Mouse (Mus musculus): Measurements from ENCODE around the gene Clec16a. TPM values are rescaled to one million over a fixed set of nuclear protein-coding genes. Genes with fewer than 3 reads are reported as not detected.

Clec16a gene
- polyA plus RNA-seq, 1 experiment from 2014 or later = 71.6 TPM

GRCm38 (mm10) chr16:10569809-10570395 is 24.8 kb downstream of the Clec16a start:
- Histone ChIP-seq H3K4me2 (no peak overlapping the region), H3K27ac (no peak overlapping the region), H3K27me3 (no peaks in the 10 kb centered on the region), H3K9ac (no peak overlapping the region), H3K4me3 (no peak overlapping the region), H3K36me3 (peaks cover 78% of the 10 kb centered on the region), H3K9me3 (no peaks in the 10 kb centered on the region), H3K4me1 (replicated peaks) (peaks cover 5% of the 10 kb centered on the region; the same call in 1 of the 2 replicates)
- ATAC-seq (ENCODE audit: low FRiP score) = no peak
- 88% methylated on average over 5 of the region's 5 CpGs for WGBS

- WGBS = 81% methylated on average over 1 of the region's 1 CpGs
- no peak overlapping the region for H3K27ac ChIP-seq
- H3K4me3 ChIP-seq = no peak overlapping the region
- no peaks in the 10 kb centered on the region for H3K27me3 ChIP-seq
- peaks cover 4% of the 10 kb centered on the region; the same call in 1 of the 2 replicates for H3K4me1 ChIP-seq (replicated peaks)
- H3K9ac ChIP-seq = no peak overlapping the region
- no peaks in the 10 kb centered on the region for H3K9me3 ChIP-seq
- H3K4me2 ChIP-seq = no peak overlapping the region
- no peak for ATAC-seq (ENCODE audit: low FRiP score)
- H3K36me3 ChIP-seq = peaks cover 83% of the 10 kb centered on the region
Measured at GRCm38 (mm10) chr16:10570708-10571107, 25.6 kb downstream of the Clec16a start.

- no peaks in the 10 kb centered on the region for H3K9me3 ChIP-seq
- no peak for ATAC-seq (ENCODE audit: low FRiP score)
- no peak overlapping the region for H3K27ac ChIP-seq
- peaks cover 87% of the 10 kb centered on the region for H3K36me3 ChIP-seq
- no peaks in the 10 kb centered on the region for H3K27me3 ChIP-seq
- no peak overlapping the region for H3K9ac ChIP-seq
- H3K4me2 ChIP-seq = no peak overlapping the region
- H3K4me3 ChIP-seq = no peak overlapping the region
- no peaks in the 10 kb centered on the region for H3K4me1 ChIP-seq (replicated peaks)
- 53% methylated on average over 2 of the region's 2 CpGs for WGBS
Measured at GRCm38 (mm10) chr16:10571820-10572219, 26.7 kb downstream of the Clec16a start.

GRCm38 (mm10) chr16:10574936-10575335 is 29.8 kb downstream of the Clec16a start:
- ATAC-seq (ENCODE audit: low FRiP score) = no peak
- no peak overlapping the region for H3K4me2 ChIP-seq
- H3K27ac ChIP-seq = no peak overlapping the region
- no peaks in the 10 kb centered on the region for H3K9me3 ChIP-seq
- WGBS = 83% methylated on average over 2 of the region's 2 CpGs
- H3K27me3 ChIP-seq = no peaks in the 10 kb centered on the region
- peaks cover 95% of the 10 kb centered on the region for H3K36me3 ChIP-seq
- no peaks in the 10 kb centered on the region for H3K4me1 ChIP-seq (replicated peaks)
- H3K9ac ChIP-seq = no peak overlapping the region
- no peak overlapping the region for H3K4me3 ChIP-seq

DNA sequence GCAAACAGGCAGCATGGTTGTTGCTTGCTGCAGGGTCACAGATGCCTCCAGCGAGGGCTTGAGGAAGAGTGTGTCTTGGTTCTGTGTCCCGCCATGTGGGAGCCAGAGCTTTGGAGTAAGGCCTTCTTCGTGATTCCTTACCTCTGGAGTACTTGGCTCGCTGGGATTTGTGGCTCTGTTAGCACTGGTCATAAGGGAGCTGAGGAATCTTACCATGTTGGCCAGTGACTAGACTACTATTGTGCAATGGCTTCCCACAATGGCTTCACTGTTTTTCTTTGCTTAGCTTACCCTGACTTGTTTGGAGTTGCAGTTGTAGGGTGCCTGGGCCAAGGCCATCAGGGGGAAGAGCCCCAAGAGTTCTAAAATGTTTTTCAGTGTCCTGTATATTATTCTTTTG is 30.8 kb downstream of the Clec16a start:
- Histone ChIP-seq H3K9me3 (no peaks in the 10 kb centered on the region), H3K4me2 (no peak overlapping the region), H3K9ac (no peak overlapping the region), H3K4me3 (no peak overlapping the region), H3K27me3 (no peaks in the 10 kb centered on the region), H3K4me1 (replicated peaks) (no peaks in the 10 kb centered on the region), H3K27ac (no peak overlapping the region), H3K36me3 (peaks cover 95% of the 10 kb centered on the region)
- WGBS = 92% methylated on average over 4 of the region's 4 CpGs
- no peak for ATAC-seq (ENCODE audit: low FRiP score)

DNA sequence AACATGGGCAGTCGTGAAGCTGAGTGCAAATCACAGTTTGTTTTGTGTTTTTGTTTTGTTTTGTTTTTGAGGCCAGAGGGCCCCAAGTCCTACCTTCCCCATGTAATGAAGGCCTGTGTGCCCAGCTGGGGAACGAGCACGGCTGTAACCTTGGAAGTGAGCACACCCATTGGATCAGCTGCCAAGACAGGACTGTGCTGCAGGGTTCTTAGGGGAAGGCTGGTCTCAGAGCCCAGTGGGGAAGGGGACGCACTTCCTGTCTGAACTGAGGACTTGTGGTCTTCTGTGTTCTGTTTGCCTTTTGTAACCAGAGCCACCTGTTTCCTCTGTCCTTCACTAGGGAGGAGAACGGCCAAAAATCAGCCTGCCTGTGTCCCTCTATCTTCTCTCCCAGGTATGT is 32.4 kb downstream of the Clec16a start:
- no peaks in the 10 kb centered on the region for H3K4me1 ChIP-seq (replicated peaks)
- 84% methylated on average over 5 of the region's 5 CpGs for WGBS
- H3K27ac ChIP-seq = no peak overlapping the region
- no peak for ATAC-seq (ENCODE audit: low FRiP score)
- no peaks in the 10 kb centered on the region for H3K27me3 ChIP-seq
- 0 out of 2 replicates have a peak overlapping the region, but pooled peaks have one; percentile 0 for H3K9ac ChIP-seq
- H3K9me3 ChIP-seq = no peaks in the 10 kb centered on the region
- no peak overlapping the region for H3K4me2 ChIP-seq
- H3K4me3 ChIP-seq = no peak overlapping the region
- peaks cover 96% of the 10 kb centered on the region for H3K36me3 ChIP-seq

DNA sequence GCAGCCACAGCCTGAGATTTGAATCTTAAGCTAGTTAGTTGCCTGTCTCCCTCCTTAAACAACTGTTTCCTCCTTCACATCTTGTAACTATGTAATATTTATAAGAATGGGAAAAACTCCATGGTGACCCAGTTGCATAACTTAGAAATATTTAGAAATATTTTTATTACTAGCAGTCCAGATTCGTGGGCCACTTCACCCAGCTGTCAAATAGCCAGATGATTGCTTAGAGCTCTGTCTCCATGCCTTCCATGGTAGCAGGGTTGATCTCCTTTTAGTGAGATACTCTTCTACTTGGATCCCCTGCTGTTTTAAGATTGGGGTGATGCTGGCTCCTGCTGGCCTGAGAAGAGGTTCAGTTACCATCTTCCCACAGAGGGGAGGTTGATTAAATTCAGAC is 33.2 kb downstream of the Clec16a start:
- Histone ChIP-seq H3K9me3 (no peaks in the 10 kb centered on the region), H3K36me3 (peaks cover 96% of the 10 kb centered on the region), H3K9ac (no peak overlapping the region), H3K4me1 (replicated peaks) (no peaks in the 10 kb centered on the region), H3K27ac (no peak overlapping the region), H3K27me3 (no peaks in the 10 kb centered on the region), H3K4me3 (no peak overlapping the region), H3K4me2 (no peak overlapping the region)
- WGBS = 76% methylated on average over 1 of the region's 1 CpGs
- no peak for ATAC-seq (ENCODE audit: low FRiP score)

- Histone ChIP-seq H3K9ac (no peak overlapping the region), H3K27ac (no peak overlapping the region), H3K4me2 (no peak overlapping the region), H3K27me3 (no peaks in the 10 kb centered on the region), H3K4me1 (replicated peaks) (no peaks in the 10 kb centered on the region), H3K4me3 (no peak overlapping the region), H3K36me3 (peaks cover 93% of the 10 kb centered on the region), H3K9me3 (no peaks in the 10 kb centered on the region)
- WGBS = 88% methylated on average over 2 of the region's 2 CpGs
- no peak for ATAC-seq (ENCODE audit: low FRiP score)
Measured at GRCm38 (mm10) chr16:10581234-10581898, 36.2 kb downstream of the Clec16a start.

DNA sequence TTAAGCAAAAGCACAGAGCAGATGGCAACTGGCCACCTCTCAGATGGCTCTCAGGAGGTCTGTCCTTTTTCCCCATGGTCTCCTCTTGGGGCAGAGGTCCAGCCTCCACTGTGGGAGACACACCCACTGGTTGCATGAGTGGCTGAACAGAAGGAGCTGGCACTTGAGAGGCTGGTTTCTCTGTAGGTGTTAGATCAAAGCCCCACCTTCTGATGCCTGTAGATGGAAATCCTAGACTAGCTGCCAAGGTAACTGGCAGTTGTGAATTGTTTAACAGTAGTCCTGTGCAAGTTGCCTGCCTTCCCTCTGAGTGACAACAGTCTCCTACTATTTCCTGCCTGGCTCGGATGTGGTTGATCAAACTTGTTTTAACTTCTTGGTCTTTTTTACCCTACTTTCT is 40.0 kb downstream of the Clec16a start:
- Histone ChIP-seq H3K4me3 (no peak overlapping the region), H3K36me3 (peaks cover 88% of the 10 kb centered on the region), H3K4me1 (replicated peaks) (no peaks in the 10 kb centered on the region), H3K4me2 (no peak overlapping the region), H3K27ac (no peak overlapping the region), H3K27me3 (no peaks in the 10 kb centered on the region), H3K9me3 (no peaks in the 10 kb centered on the region), H3K9ac (no peak overlapping the region)
- WGBS = 88% methylated on average over 1 of the region's 1 CpGs
- ATAC-seq (ENCODE audit: low FRiP score) = no peak

DNA sequence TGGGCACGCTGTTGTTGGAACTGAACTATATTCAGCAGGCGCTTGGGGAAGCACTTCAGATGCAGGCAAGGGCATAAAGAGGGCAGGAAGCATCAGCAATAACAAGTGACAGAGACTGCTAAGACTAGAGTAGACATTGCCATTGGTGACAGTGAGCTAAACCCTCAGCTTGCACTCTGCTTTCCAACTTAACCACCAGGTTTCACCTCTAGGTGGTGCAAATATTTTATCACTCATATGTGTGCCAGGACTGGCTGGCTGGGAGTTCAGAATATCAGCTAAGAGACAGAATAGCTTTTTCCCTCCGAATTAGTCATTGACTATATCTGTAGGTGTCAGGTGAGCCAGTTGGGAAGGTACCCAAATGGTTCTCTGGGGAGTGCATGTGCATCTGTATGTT is 41.4 kb downstream of the Clec16a start:
- peaks cover 79% of the 10 kb centered on the region for H3K36me3 ChIP-seq
- no peak overlapping the region for H3K4me3 ChIP-seq
- H3K9ac ChIP-seq = no peak overlapping the region
- H3K27me3 ChIP-seq = no peaks in the 10 kb centered on the region
- 91% methylated on average over 3 of the region's 3 CpGs for WGBS
- H3K9me3 ChIP-seq = no peaks in the 10 kb centered on the region
- H3K27ac ChIP-seq = no peak overlapping the region
- H3K4me2 ChIP-seq = no peak overlapping the region
- no peaks in the 10 kb centered on the region for H3K4me1 ChIP-seq (replicated peaks)
- ATAC-seq (ENCODE audit: low FRiP score) = no peak

- Histone ChIP-seq H3K9me3 (no peaks in the 10 kb centered on the region), H3K4me1 (replicated peaks) (peaks cover 12% of the 10 kb centered on the region; the same call in 1 of the 2 replicates), H3K36me3 (peaks cover 51% of the 10 kb centered on the region), H3K9ac (no peak overlapping the region), H3K27me3 (no peaks in the 10 kb centered on the region), H3K4me3 (no peak overlapping the region), H3K4me2 (no peak overlapping the region), H3K27ac (peak overlapping the region; percentile 74)
- 54% methylated on average over 5 of the region's 5 CpGs for WGBS
- peak; percentile 80 for ATAC-seq (ENCODE audit: low FRiP score)
Measured at GRCm38 (mm10) chr16:10599888-10600740, 55.0 kb downstream of the Clec16a start.

DNA sequence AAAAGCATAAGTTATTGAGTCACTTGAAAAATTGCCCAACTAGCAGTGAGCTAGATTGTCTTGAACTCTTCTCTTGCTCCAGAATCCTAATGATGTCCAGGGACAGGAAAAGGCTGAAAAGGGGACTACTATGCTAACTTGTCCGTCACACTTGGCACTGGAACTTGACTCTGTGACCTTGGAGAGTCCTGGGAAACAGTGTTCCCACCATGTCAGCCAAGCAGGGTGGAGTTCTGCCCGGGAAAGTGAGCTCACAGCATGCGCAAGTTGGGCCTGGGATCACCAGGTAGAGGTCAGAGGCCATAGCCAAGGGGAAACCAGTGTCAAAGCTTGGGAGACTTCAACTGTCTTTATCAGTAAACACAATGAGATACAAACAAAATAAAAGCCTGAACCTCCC is 62.7 kb downstream of the Clec16a start:
- H3K4me3 ChIP-seq = no peak overlapping the region
- WGBS = 83% methylated on average over 3 of the region's 3 CpGs
- no peak for ATAC-seq (ENCODE audit: low FRiP score)
- H3K36me3 ChIP-seq = peaks cover 59% of the 10 kb centered on the region
- H3K27me3 ChIP-seq = no peaks in the 10 kb centered on the region
- no peaks in the 10 kb centered on the region for H3K9me3 ChIP-seq
- no peak overlapping the region for H3K4me2 ChIP-seq
- no peaks in the 10 kb centered on the region for H3K4me1 ChIP-seq (replicated peaks)
- no peak overlapping the region for H3K27ac ChIP-seq
- no peak overlapping the region for H3K9ac ChIP-seq

Measured in hindbrain, embryonic 13.5 days (tissue).